Mouse (Mus musculus) limb, embryonic 13.5 days (tissue): Measurements from ENCODE around the gene Tmppe. TPM values are rescaled to one million over a fixed set of nuclear protein-coding genes. Genes with fewer than 3 reads are reported as not detected.

Experiments used
- ATAC-seq: fragments of 200-750 bp; cut with Nextera tagmentation; 2 replicates; pipeline ENCODE4 v1.8.0; 2017; ENCODE audit warnings: low read depth, moderate number of reproducible peaks, moderate TSS enrichment; ENCODE audit not compliant: low FRiP score
- H3K27ac ChIP-seq: fragments of 300-500 bp; sonication (generic); 2 replicates; pipeline ENCODE4 v1.5.1; 2015; ENCODE audit warnings: inconsistent platforms, mild to moderate bottlenecking, moderate library complexity
- H3K27me3 ChIP-seq: fragments of 300-500 bp; sonication (generic); 2 replicates; pipeline ENCODE4 v1.6.1; 2015; ENCODE audit warnings: mild to moderate bottlenecking, inconsistent platforms
- H3K36me3 ChIP-seq: fragments of 300-500 bp; sonication (generic); 2 replicates; pipeline ENCODE4 v1.6.1; 2015; ENCODE audit warnings: inconsistent platforms, mild to moderate bottlenecking, moderate library complexity
- H3K4me1 ChIP-seq: fragments of 300-500 bp; sonication (generic); 2 replicates; pipeline ENCODE4 v1.6.1; 2015; ENCODE audit warnings: inconsistent platforms
- H3K4me2 ChIP-seq: fragments of 300-500 bp; sonication (generic); replicated peaks from 2 replicates; pipeline ENCODE4 v1.6.1; 2015; ENCODE audit warnings: inconsistent platforms, mild to moderate bottlenecking, moderate library complexity
- H3K4me3 ChIP-seq: fragments of 300-500 bp; sonication (generic); 2 replicates; pipeline ENCODE4 v1.5.1; 2015; ENCODE audit warnings: moderate library complexity, mild to moderate bottlenecking, inconsistent platforms
- H3K9ac ChIP-seq: fragments of 300-500 bp; sonication (generic); 2 replicates; pipeline ENCODE4 v1.6.1; 2015; ENCODE audit warnings: mild to moderate bottlenecking, inconsistent platforms
- H3K9me3 ChIP-seq: fragments of 300-500 bp; sonication (generic); 2 replicates; pipeline ENCODE4 v1.6.1; 2016; ENCODE audit warnings: inconsistent platforms
- WGBS: fragments of 180-500 bp; shearing (Covaris S2); methylation state at CpG from one replicate; pipeline ENCODE4 v1.1.7; 2015; 5-methylcytosine and 5-hydroxymethylcytosine counted together
- polyA plus RNA-seq: library from polyadenylated mRNA; unstranded; fragments of >200 nt; fragmentation: Nextera tagmentation; extraction: Ambion mirVana; gene quantifications from 2 replicates; pipeline ENCODE4 v1.2.1, GENCODE M21; 2015

Tmppe gene
- polyA plus RNA-seq, 1 experiment from 2014 or later, result 9.4 TPM

DNA sequence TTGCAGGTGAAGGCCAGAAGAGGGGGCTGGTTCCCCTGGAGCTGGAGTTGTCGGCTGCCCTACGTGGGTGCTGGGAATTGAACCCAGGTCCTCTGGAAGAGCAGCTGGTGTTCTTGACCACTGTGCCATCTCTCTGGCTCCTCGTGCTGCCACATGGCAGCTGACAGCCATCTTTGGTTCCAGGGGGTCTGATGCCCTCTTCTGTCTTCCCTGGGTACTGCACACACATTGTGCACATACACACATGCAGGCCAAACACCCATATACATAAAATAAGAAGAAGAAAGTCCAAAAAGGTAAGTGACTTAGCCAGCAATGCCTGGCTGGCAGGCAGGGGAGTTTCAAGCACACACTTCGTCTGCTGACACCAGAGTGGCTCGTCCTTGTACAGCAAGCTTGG is 24.7 kb downstream of the Tmppe start:
- Histone ChIP-seq H3K9ac (no peak overlapping the region), H3K4me3 (no peak overlapping the region), H3K27me3 (no peaks in the 10 kb centered on the region), H3K27ac (no peak overlapping the region), H3K4me2 (no peak overlapping the region), H3K4me1 (no peaks in the 10 kb centered on the region), H3K36me3 (peaks cover 32% of the 10 kb centered on the region), H3K9me3 (peaks cover 7% of the 10 kb centered on the region)
- ATAC-seq, result no peak
- 94% methylated on average over 5 of the region's 5 CpGs for WGBS

DNA sequence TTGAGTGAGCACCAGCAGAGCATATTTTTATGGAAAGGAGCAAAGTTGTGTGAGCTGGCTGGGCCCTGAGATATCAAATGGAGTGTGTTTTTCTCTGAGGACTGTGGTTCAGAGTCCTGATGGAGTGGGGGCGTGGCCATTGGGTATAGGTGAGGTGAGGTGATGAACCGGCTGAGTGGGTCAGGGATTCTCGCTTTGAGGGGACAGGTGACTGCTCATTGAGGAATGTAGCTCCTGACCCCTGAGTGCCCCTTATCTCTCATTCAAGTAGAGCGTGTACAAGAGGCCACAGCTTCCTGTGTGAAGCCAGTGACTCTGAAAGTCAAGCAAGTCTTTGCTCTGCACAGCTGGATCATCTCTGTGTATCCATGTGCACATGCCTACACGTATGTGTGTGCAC is 25.3 kb downstream of the Tmppe start:
- no peak overlapping the region for H3K9ac ChIP-seq
- 82% methylated on average over 5 of the region's 5 CpGs for WGBS

DNA sequence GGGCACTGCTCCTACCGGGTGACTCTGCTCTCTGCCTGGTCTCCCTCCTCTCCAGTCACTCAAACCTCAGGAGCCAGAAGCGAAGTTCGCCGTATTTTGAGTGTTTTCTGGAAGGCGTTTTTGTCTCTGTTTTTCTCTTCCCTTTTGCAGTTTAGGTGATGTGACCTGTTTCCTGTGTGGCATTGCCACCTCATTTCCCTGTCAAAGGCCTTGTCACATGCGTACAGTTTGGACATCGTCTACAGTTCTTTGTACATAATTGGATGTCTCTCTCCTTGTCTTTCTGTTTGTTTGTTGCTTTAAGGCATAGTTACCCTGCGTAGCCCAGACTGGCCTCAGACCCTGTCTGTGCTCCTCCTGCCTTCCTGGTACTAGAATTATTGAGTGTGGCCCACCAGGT is 26.5 kb downstream of the Tmppe start:
- no peak for ATAC-seq
- Histone ChIP-seq H3K4me3 (no peak overlapping the region), H3K4me2 (no peak overlapping the region), H3K9ac (no peak overlapping the region), H3K36me3 (peaks cover 37% of the 10 kb centered on the region), H3K27me3 (no peaks in the 10 kb centered on the region), H3K4me1 (no peaks in the 10 kb centered on the region), H3K27ac (no peak overlapping the region), H3K9me3 (peaks cover 7% of the 10 kb centered on the region)
- WGBS, result 91% methylated on average over 8 of the region's 8 CpGs

More for the DNA sequence above, 25.3 kb downstream of the Tmppe start:
- no peak for ATAC-seq
- Histone ChIP-seq H3K9me3 (peaks cover 7% of the 10 kb centered on the region), H3K4me1 (no peaks in the 10 kb centered on the region), H3K27me3 (no peaks in the 10 kb centered on the region), H3K4me3 (no peak overlapping the region), H3K36me3 (peaks cover 34% of the 10 kb centered on the region), H3K4me2 (no peak overlapping the region), H3K27ac (no peak overlapping the region)

DNA sequence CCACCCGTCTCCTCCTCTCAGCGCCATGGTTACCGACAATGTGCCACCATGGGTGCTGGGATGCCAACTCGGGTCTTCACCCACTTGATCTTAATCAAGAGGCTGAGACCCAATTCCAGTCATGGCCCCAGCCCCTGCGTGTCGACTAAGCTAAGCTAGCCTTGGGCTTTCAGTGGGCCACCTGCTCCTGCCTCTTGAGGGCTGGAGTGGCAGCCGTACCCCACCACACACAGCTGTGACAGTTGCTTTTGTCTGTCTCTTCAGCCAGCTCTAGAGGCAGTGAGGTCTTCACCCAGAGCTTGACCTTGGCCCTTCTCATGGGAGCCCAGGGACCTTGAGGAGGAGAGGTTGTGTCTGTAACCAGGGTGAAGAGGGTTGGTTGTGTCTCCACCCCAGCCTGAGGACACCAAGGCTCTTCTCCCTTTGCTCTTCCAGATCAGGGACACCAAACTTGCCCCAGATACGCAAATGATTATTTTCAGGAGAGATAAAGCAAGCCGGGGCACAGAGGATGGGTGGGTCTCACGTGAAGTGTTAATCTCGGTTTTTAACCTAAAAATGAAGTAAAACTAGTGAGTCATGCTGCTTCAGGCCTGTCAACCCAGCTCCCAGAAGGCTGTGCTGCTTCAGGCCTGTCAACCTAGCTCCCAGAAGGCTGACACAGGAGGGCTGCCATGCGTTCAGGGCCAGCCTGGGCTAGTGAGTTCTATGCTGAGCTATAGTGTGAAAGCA is 27.4 kb downstream of the Tmppe start:
- H3K4me2 ChIP-seq, result no peak overlapping the region
- ATAC-seq, result no peak
- no peak overlapping the region for H3K9ac ChIP-seq
- WGBS, result 89% methylated on average over 12 of the region's 12 CpGs
- peaks cover 41% of the 10 kb centered on the region for H3K36me3 ChIP-seq
- no peak overlapping the region for H3K27ac ChIP-seq
- H3K27me3 ChIP-seq, result no peaks in the 10 kb centered on the region
- peaks cover 7% of the 10 kb centered on the region for H3K9me3 ChIP-seq
- H3K4me1 ChIP-seq, result no peaks in the 10 kb centered on the region
- H3K4me3 ChIP-seq, result no peak overlapping the region

DNA sequence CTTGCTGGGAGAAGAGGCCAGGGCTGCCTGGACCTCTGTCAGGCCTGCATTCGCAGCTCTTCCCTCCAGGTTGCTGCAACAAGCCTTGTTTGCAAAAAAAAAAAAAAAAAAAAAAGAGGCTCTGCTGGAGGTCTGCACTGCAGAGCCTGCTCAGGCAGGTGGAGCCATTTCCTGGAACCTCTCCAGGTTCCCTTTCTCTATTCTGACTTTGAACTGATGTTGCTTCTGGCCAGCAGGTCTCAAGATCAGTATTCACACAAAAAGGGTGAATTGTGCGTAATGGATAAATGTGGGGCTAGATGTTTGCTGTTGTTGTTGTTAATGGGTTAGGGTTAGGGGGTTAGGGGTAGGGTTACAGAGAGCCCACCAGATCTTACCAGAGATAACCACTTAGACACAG is 34.8 kb downstream of the Tmppe start:
- H3K27ac ChIP-seq, result no peak overlapping the region
- peaks cover 40% of the 10 kb centered on the region for H3K36me3 ChIP-seq

DNA sequence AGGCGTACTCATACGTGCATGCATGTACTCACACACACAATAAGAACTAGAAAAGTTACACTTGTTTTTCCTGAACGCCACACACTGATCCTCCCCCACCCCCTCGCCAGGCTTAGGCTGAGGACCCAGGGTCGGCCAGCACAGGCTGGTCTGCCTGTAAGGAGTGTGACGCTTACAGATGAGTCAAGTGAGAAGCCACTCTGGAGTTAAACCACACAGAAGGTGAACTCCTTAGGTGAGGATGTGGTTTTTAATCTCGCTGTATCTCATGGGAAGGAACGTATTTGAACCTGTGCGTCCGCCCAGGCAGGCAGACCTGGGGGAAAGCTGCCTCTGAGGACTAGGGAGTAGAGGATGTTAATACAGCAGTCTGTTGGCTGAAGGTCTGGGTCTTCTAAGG is 39.6 kb downstream of the Tmppe start:
- Histone ChIP-seq H3K4me3 (no peak overlapping the region), H3K4me2 (no peak overlapping the region), H3K27ac (no peak overlapping the region), H3K27me3 (no peaks in the 10 kb centered on the region), H3K9ac (no peak overlapping the region), H3K9me3 (0 out of 2 replicates have a peak, but pooled peaks cover 4% of the 10 kb centered on the region), H3K4me1 (no peaks in the 10 kb centered on the region), H3K36me3 (peaks cover 32% of the 10 kb centered on the region)
- no peak for ATAC-seq
- 89% methylated on average over 10 of the region's 10 CpGs for WGBS

More for the DNA sequence above, 34.8 kb downstream of the Tmppe start:
- Histone ChIP-seq H3K9ac (no peak overlapping the region), H3K9me3 (0 out of 2 replicates have a peak, but pooled peaks cover 4% of the 10 kb centered on the region), H3K4me3 (no peak overlapping the region), H3K4me2 (no peak overlapping the region), H3K27me3 (no peaks in the 10 kb centered on the region), H3K4me1 (no peaks in the 10 kb centered on the region)
- no peak for ATAC-seq
- WGBS, result 71% methylated on average over 2 of the region's 2 CpGs

DNA sequence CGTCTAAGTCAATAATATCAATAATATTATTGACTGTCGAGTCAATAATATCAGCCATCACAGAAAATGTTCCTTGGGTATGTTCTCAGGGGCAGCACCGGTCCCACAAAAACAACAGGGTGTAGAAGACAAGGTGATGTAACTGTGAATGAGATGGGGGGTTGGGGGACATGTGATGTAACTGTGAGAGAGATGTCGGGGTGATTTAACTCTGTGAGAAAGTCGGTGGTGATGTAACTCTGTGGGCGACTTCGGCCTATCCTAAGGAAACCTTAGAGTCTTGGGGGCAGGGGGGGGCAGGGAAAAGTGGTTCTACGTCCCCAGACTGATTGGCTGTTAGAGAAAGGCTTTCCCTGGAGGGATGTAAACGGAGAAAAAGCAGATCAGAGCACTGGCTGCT is 41.3 kb downstream of the Tmppe start:
- 91% methylated on average over 9 of the region's 9 CpGs for WGBS
- no peaks in the 10 kb centered on the region for H3K9me3 ChIP-seq
- no peaks in the 10 kb centered on the region for H3K27me3 ChIP-seq
- H3K36me3 ChIP-seq, result peaks cover 22% of the 10 kb centered on the region
- H3K4me2 ChIP-seq, result no peak overlapping the region
- no peaks in the 10 kb centered on the region for H3K4me1 ChIP-seq
- no peak for ATAC-seq
- H3K27ac ChIP-seq, result no peak overlapping the region
- H3K9ac ChIP-seq, result no peak overlapping the region
- H3K4me3 ChIP-seq, result no peak overlapping the region

DNA sequence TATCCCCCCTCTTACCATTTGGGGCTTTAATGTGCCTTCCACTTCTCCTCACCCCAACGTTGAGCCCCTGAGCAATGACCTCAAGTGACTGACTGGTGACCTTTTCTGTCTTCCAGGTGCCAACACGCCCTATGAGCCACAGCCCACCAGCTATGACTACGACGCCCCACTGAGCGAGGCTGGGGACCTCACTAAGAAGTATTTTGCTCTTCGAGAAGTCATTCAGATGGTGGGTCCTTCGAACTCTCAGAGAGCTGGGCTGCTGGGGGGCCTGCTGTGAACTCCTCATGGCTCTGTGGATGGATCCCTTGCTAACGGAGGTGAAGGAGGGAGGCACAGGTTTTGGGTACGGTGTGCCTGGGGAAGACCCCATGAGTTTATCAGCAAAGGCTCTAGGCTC is 42.0 kb downstream of the Tmppe start:
- Histone ChIP-seq H3K9me3 (no peaks in the 10 kb centered on the region), H3K4me1 (no peaks in the 10 kb centered on the region), H3K27me3 (no peaks in the 10 kb centered on the region), H3K4me3 (no peak overlapping the region), H3K4me2 (no peak overlapping the region), H3K27ac (no peak overlapping the region), H3K36me3 (peaks cover 15% of the 10 kb centered on the region), H3K9ac (no peak overlapping the region)
- 86% methylated on average over 9 of the region's 9 CpGs for WGBS
- no peak for ATAC-seq

DNA sequence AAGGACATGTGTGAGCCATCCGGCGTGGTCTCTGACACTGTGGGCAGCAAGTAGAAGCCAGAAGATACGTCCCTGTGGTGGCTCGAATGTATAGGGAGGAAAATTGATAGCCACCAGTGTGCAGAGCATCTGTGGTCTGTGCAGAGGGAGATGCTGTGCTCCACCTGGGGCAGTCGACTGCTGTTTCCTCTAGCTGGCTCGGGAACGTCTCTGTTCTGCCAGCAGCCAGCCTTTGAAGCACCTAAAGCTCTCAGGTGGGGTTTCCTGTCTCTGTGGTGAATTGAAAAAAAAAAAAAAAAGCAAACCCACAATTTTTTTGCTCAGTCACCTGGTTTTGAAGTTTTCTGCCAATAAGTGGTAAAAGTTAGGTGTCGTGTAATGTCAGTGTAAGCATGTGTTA is 42.4 kb downstream of the Tmppe start:
- Histone ChIP-seq H3K27me3 (no peaks in the 10 kb centered on the region), H3K4me3 (no peak overlapping the region), H3K27ac (no peak overlapping the region), H3K4me1 (no peaks in the 10 kb centered on the region), H3K36me3 (peaks cover 15% of the 10 kb centered on the region), H3K9ac (no peak overlapping the region), H3K4me2 (no peak overlapping the region), H3K9me3 (no peaks in the 10 kb centered on the region)
- 88% methylated on average over 8 of the region's 8 CpGs for WGBS
- no peak for ATAC-seq

DNA sequence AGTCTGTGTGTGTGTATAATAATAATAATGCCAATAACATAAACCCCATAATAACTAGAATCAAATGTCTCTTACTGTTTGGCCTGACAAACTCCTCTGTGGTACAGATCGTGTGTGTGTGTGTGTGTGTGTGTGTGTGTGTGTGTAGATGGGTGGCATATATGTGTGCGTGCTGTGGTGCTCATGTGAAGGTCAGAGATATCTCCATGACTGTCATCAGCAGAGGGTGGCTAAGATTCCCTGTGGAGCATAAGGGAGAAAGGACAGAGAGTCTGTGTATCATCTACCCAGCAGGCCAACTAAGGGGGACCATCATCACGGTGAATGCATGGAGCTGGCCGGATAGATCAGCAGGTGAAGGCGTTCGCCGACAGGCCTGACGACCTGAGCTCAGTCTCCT is 46.0 kb downstream of the Tmppe start:
- H3K4me1 ChIP-seq, result no peaks in the 10 kb centered on the region
- H3K4me2 ChIP-seq, result no peak overlapping the region
- H3K36me3 ChIP-seq, result peaks cover 14% of the 10 kb centered on the region
- no peak for ATAC-seq
- WGBS, result 94% methylated on average over 8 of the region's 8 CpGs
- H3K9ac ChIP-seq, result no peak overlapping the region
- no peak overlapping the region for H3K4me3 ChIP-seq
- no peak overlapping the region for H3K27ac ChIP-seq
- H3K27me3 ChIP-seq, result no peaks in the 10 kb centered on the region
- H3K9me3 ChIP-seq, result no peaks in the 10 kb centered on the region

DNA sequence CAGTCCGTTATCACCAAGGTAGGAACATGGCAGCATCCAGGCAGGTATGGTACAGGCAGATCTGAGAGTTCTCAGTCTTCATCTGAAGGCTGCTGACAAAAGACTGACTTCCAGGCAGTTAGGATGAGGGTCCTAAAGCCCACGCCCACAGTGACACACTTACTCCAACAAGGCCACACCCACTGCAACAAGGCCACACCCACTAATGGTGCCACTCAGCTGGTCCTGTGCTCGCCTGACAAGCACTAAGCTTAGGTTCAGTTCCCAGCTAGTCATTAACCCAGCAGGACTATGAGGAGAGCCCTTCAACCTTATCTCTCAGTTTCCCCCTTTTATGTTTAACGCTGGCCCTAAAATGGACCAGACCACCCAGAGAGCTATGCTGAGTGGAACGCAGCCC is 47.8 kb downstream of the Tmppe start:
- Histone ChIP-seq H3K27ac (no peak overlapping the region), H3K4me3 (no peak overlapping the region), H3K9me3 (no peaks in the 10 kb centered on the region), H3K36me3 (no peaks in the 10 kb centered on the region; the same call in 1 of the 2 replicates), H3K9ac (no peak overlapping the region), H3K4me2 (no peak overlapping the region), H3K4me1 (no peaks in the 10 kb centered on the region), H3K27me3 (no peaks in the 10 kb centered on the region)
- WGBS, result 65% methylated on average over 5 of the region's 5 CpGs
- no peak for ATAC-seq

DNA sequence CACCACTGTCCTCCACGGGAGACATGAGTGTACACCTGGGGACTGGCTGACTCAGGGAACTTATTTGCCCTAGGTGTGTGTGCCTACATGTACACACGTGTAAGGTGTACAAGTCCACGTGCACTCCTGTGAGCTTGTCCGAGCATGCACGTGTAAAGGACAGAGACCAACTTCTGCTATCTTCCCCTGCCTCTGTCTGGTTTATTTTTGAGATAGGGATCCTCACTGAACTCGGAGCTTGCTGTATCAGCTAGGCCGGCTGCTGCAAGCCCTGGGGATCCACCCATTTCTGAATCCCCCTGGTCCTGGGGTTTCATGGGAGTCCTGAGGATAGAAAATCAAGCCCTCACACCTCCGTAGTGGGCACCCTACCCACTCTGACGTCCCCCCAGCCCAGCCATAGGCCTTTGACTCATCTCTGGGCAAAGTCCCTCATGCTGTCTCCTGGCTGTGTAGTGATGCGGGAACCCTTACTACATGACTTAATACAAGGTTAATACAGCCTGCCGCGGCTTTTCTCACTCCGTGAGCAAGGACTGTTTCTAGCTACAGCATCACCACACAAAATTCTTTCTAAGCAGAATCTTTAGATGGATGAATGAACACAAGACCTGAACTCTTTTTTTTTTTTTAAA is 48.3 kb downstream of the Tmppe start:
- H3K4me3 ChIP-seq, result no peak overlapping the region
- H3K36me3 ChIP-seq, result no peaks in the 10 kb centered on the region; the same call in 1 of the 2 replicates
- WGBS, result 88% methylated on average over 13 of the region's 13 CpGs
- no peaks in the 10 kb centered on the region for H3K27me3 ChIP-seq
- ATAC-seq, result no peak
- H3K27ac ChIP-seq, result no peak overlapping the region
- no peak overlapping the region for H3K4me2 ChIP-seq
- H3K9ac ChIP-seq, result no peak overlapping the region
- no peaks in the 10 kb centered on the region for H3K9me3 ChIP-seq
- no peaks in the 10 kb centered on the region for H3K4me1 ChIP-seq

DNA sequence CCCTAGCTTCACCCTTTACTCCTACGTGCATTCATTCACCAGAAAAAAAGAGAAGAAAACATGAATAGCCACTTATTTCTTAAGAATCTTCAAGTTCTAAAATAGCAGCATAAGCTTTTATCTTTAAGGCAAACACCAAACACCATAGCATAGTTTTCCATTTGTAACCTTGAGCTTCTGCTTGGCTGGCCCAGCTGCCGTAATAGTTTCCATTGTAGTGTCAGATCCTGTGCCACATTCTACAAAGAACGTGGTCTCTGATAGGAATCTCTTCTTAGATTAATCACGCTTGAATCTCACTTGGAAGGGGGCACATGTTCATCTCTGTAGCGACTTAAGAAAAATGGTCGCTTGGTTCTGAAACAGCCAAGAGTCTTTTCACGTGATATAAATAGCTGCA is 50.7 kb downstream of the Tmppe start:
- 88% methylated on average over 7 of the region's 7 CpGs for WGBS
- H3K9ac ChIP-seq, result no peak overlapping the region
- no peak for ATAC-seq
- no peaks in the 10 kb centered on the region for H3K27me3 ChIP-seq
- peaks cover 16% of the 10 kb centered on the region for H3K36me3 ChIP-seq
- H3K9me3 ChIP-seq, result no peaks in the 10 kb centered on the region
- H3K27ac ChIP-seq, result no peak overlapping the region
- no peak overlapping the region for H3K4me3 ChIP-seq
- no peaks in the 10 kb centered on the region for H3K4me1 ChIP-seq
- H3K4me2 ChIP-seq, result no peak overlapping the region
